Mouse (Mus musculus) ovary, adult 2 months (tissue): ENCODE data around the gene Gm12216. TPM values are rescaled to one million over a fixed set of nuclear protein-coding genes. Genes with fewer than 3 reads are reported as not detected.

Experiments
- polyA plus RNA-seq: library from polyadenylated mRNA; depleted of rRNA; stranded (reverse); fragments of >200 nt; gene quantifications from 2 replicates; pipeline ENCODE4 v1.2.3, GENCODE M21; 2012; rRNA removed

The Gm12216 gene
- 6.2 and 10.2 TPM in 2 replicates for polyA plus RNA-seq

GRCm38 (mm10) chr11:53858761-53859580, at the start of gene Gm12216:
TSS of gene Gm12216 (minus strand) at chr11:53859256.

GRCm38 (mm10) chr11:53891505-53892451, 32.7 kb upstream of the Gm12216 start, which contains the start of gene Slc22a5:
TSS of gene Slc22a5 (minus strand) at chr11:53891660.

GRCm38 (mm10) chr11:53773087-53773486, 86.0 kb downstream of the Gm12216 start, which contains the start of gene Gm17334:
TSS of gene Gm17334 (minus strand) at chr11:53773187.

GRCm38 (mm10) chr11:53769760-53770124, 89.3 kb downstream of the Gm12216 start, which contains the start of gene Irf1:
TSS of gene Irf1 (plus strand) at chr11:53770014.

Other genes with a start within 250 kb of the Gm12216 start
- gene Il4, start 240.6 kb downstream of the Gm12216 start, polyA plus RNA-seq, result not detected in 2 replicates
- not detected in 2 replicates for gene Il13, start 224.6 kb downstream of the Gm12216 start, polyA plus RNA-seq
- 3.8 and 6.3 TPM in 2 replicates for gene Rad50, start 151.9 kb downstream of the Gm12216 start, polyA plus RNA-seq
- gene Il5, start 138.5 kb downstream of the Gm12216 start, polyA plus RNA-seq, result not detected in 2 replicates
- gene Irf1, start 89.2 kb downstream of the Gm12216 start, polyA plus RNA-seq, result 44.3 and 53.6 TPM in 2 replicates
- gene Gm17334, start 86.1 kb downstream of the Gm12216 start, polyA plus RNA-seq, result 1.2 and 2.3 TPM in 2 replicates
- 29.3 and 30.2 TPM in 2 replicates for gene Slc22a5, start 32.4 kb upstream of the Gm12216 start, polyA plus RNA-seq
- gene Slc22a21, start 121.1 kb upstream of the Gm12216 start, polyA plus RNA-seq, result 5.5 and 5.9 TPM in 2 replicates
- gene Slc22a4, start 168.8 kb upstream of the Gm12216 start, polyA plus RNA-seq, result 2.7 and 3.2 TPM in 2 replicates
- 427 and 463 TPM in 2 replicates for gene Pdlim4, start 209.8 kb upstream of the Gm12216 start, polyA plus RNA-seq
- gene P4ha2, start 240.8 kb upstream of the Gm12216 start, polyA plus RNA-seq, result 22.2 and 23.2 TPM in 2 replicates